Mouse (Mus musculus): ENCODE measurements around the gene Pygm. TPM values are rescaled to one million over a fixed set of nuclear protein-coding genes. Genes with fewer than 3 reads are reported as not detected.

The Pygm gene
- total RNA-seq, 2 experiments from 2014 or later: 81.8 to 113 TPM

GRCm38 (mm10) chr19:6383470-6383869, 729 bp upstream of the Pygm start:
- no peak for DNase-seq (ENCODE audit: low spot score in 2 of 2)

- DNase-seq (ENCODE audit: low spot score in 2 of 2): no peak
These were observed 755 bp downstream of the Pygm start for GRCm38 (mm10) chr19:6384954-6385353.

GRCm38 (mm10) chr19:6385419-6385818, 1.2 kb downstream of the Pygm start:
- no peak for DNase-seq (ENCODE audit: low spot score in 2 of 2)

- DNase-seq (ENCODE audit: low spot score in 2 of 2): no peak
These were observed 1.6 kb downstream of the Pygm start for GRCm38 (mm10) chr19:6385821-6386220.

- no peak for DNase-seq (ENCODE audit: low spot score in 2 of 2)
These were observed 2.0 kb downstream of the Pygm start for GRCm38 (mm10) chr19:6386234-6386633.

- no peak for DNase-seq (ENCODE audit: low spot score in 2 of 2)
These were observed 3.8 kb downstream of the Pygm start for GRCm38 (mm10) chr19:6388006-6388405.

GRCm38 (mm10) chr19:6389803-6390202, 5.6 kb downstream of the Pygm start:
- no peak for DNase-seq (ENCODE audit: low spot score in 2 of 2)

GRCm38 (mm10) chr19:6390251-6390650, 6.1 kb downstream of the Pygm start:
- no peak for DNase-seq (ENCODE audit: low spot score in 2 of 2)

GRCm38 (mm10) chr19:6392743-6393393, 8.7 kb downstream of the Pygm start:
- no peak for DNase-seq (ENCODE audit: low spot score in 2 of 2)

- DNase-seq (ENCODE audit: low spot score in 2 of 2): no peak
These were observed 9.4 kb downstream of the Pygm start for GRCm38 (mm10) chr19:6393637-6394036.

GRCm38 (mm10) chr19:6396237-6396636, 12.0 kb downstream of the Pygm start:
- no peak for DNase-seq (ENCODE audit: low spot score in 2 of 2)

GRCm38 (mm10) chr19:6397582-6398249, 13.5 kb downstream of the Pygm start:
- no peak for DNase-seq (ENCODE audit: low spot score in 2 of 2)

- peak in 1 of 2 experiments; percentile 42 for DNase-seq (ENCODE audit: low spot score in 2 of 2)
These were observed 14.5 kb downstream of the Pygm start for GRCm38 (mm10) chr19:6398447-6399284.

GRCm38 (mm10) chr19:6399285-6400095, 15.3 kb downstream of the Pygm start, which contains the start of gene Rasgrp2:
Gene Rasgrp2 (plus strand): TSS chr19:6399340.
- DNase-seq (ENCODE audit: low spot score in 2 of 2): no peak

GRCm38 (mm10) chr19:6400096-6401086, 16.2 kb downstream of the Pygm start:
- DNase-seq (ENCODE audit: low spot score in 2 of 2): no peak

GRCm38 (mm10) chr19:6401131-6401815, 17.1 kb downstream of the Pygm start:
- DNase-seq (ENCODE audit: low spot score in 2 of 2): peak; percentile 59 to 69

- DNase-seq (ENCODE audit: low spot score in 2 of 2): no peak
These were observed 17.8 kb downstream of the Pygm start for GRCm38 (mm10) chr19:6401951-6402350.

GRCm38 (mm10) chr19:6403869-6404268, 19.7 kb downstream of the Pygm start:
- DNase-seq (ENCODE audit: low spot score in 2 of 2): no peak

- no peak for DNase-seq (ENCODE audit: low spot score in 2 of 2)
These were observed 21.2 kb downstream of the Pygm start for GRCm38 (mm10) chr19:6405433-6405832.
